Mouse (Mus musculus): ENCODE results near the gene Gm10488. TPM values are rescaled to one million over a fixed set of nuclear protein-coding genes. Genes with fewer than 3 reads are reported as not detected.

The Gm10488 gene
- polyA plus RNA-seq (2012; rRNA removed) = not detected in 2 replicates

DNA sequence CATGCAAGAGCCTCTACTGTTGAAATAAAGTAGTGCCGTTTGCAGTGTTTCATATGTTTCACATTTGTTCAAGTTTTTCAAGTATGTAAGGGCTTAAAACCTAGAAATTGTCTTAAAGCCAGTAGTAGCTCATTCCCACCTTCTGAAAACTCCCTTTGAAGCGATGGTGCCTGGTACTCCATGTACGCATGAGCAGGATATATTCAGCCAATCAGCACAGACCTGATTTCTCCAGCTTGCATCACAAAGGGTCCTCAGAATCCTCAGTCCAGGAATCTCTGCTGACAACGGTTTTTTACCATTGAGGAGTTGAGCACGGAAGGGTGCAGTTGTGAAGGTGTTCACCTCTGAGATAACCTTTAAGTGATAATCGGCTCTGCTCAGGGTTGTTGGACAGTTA, at the start of gene Gm10488:
Gene Gm10488, plus strand, starts transcription at position 301 of the 400 bp plus-strand sequence.

Data from ovary, adult 2 months (tissue).